8 mouse cellular contexts compared by ENCODE assay signal in the genomic region with DNA sequence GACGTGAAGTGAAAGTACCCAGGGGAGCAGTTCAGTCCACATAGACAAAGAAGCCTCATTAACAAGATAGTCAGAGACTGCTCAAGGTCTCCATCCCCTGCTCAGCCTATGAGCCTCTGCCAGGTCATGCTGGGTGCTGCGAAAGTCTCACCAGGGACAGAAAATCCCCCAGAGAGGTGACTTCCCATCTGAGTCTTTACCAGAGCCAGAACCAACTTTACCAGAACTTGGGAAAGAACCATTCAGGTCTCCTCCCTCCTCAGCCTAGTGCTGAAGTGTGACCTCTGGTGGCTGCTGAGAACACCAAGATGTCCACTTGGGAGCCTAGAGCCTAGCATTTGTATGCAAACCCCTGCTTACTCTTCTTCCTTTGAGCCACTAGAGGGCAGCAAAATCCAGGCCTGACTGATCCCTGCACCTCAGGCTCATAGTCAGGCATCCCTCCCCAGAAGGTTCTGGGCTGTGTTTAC. TPM values are rescaled to one million over a fixed set of nuclear protein-coding genes. Genes with fewer than 3 reads are reported as not detected.
DNase-seq lines count a peak whose midpoint lies in the region; ATAC-seq and TF ChIP-seq lines count a peak whose summit lies in the region.

No protein-coding gene starts in this region.

- H3K9me3 ChIP-seq in ES-Bruce4 (replicated peaks; ENCODE audit: control insufficient read depth, insufficient read depth, low read length, poor library complexity, severe bottlenecking), result no peaks in the 10 kb centered on the region
- H3K9me3 ChIP-seq in forebrain, embryonic 12.5 days, result no peaks in the 10 kb centered on the region
- H3K9me3 ChIP-seq in liver, embryonic 16.5 days (replicated peaks; ENCODE audit: control insufficient read depth, low read length), result no peaks in the 10 kb centered on the region
- H3K9me3 ChIP-seq in neural tube, embryonic 12.5 days, result no peaks in the 10 kb centered on the region

- H3K27ac ChIP-seq in ES-Bruce4 (ENCODE audit: insufficient read depth, low read length), result no peak overlapping the region
- no peak overlapping the region for H3K27ac ChIP-seq in forebrain, embryonic 12.5 days
- H3K27ac ChIP-seq in liver, embryonic 16.5 days (ENCODE audit: low read length), result peak overlapping the region; percentile 51
- no peak overlapping the region for H3K27ac ChIP-seq in neural tube, embryonic 12.5 days
- H3K27ac ChIP-seq in testis, adult 2 months (ENCODE audit: control insufficient read depth, insufficient read depth, low read depth, low read length), result no peak overlapping the region

- H3K36me3 ChIP-seq in ES-Bruce4 (ENCODE audit: control insufficient read depth, insufficient read depth, low read length, poor library complexity, severe bottlenecking), result no peaks in the 10 kb centered on the region
- H3K36me3 ChIP-seq in forebrain, embryonic 12.5 days (replicated peaks), result no peaks in the 10 kb centered on the region
- H3K36me3 ChIP-seq in liver, embryonic 16.5 days (ENCODE audit: control insufficient read depth, insufficient read depth), result no peaks in the 10 kb centered on the region
- H3K36me3 ChIP-seq in neural tube, embryonic 12.5 days, result no peaks in the 10 kb centered on the region
- H3K36me3 ChIP-seq in testis, adult 2 months (ENCODE audit: control insufficient read depth, insufficient read depth, low read length), result no peaks in the 10 kb centered on the region

- H3K9ac ChIP-seq in ES-Bruce4 (ENCODE audit: low read depth, poor library complexity, severe bottlenecking), result no peak overlapping the region
- H3K9ac ChIP-seq in forebrain, embryonic 12.5 days, result no peak overlapping the region
- H3K9ac ChIP-seq in liver, embryonic 16.5 days (ENCODE audit: low read depth, low read length), result peak overlapping the region; percentile 26; the same call in 1 of the 2 replicates
- H3K9ac ChIP-seq in neural tube, embryonic 12.5 days, result no peak overlapping the region

- intact Hi-C loops in heart, postnatal 14 days (cut with DNase I), result loop anchor here (1.0 to 5.0 kb wide), 3 partner anchors 43 to 121 kb away; no protein-coding TSS in a partner anchor

- peak; percentile 53 for ATAC-seq in forebrain, embryonic 12.5 days (ENCODE audit: low FRiP score)
- peak; percentile 88 for ATAC-seq in liver, embryonic 16.5 days (ENCODE audit: low read depth)
- ATAC-seq in neural tube, embryonic 12.5 days (ENCODE audit: low FRiP score, low read depth), result peak; percentile 46

- 22% methylated on average over 2 of the region's 2 CpGs for WGBS in forebrain, embryonic 12.5 days
- WGBS in liver, embryonic 16.5 days (ENCODE audit: insufficient replicate concordance), result 12% methylated on average over 2 of the region's 2 CpGs
- 15% methylated on average over 2 of the region's 2 CpGs for WGBS in neural tube, embryonic 12.5 days

- TF ChIP-seq EP300 in ES-Bruce4 (IDR thresholded peaks at IDR 0.05; ENCODE audit: insufficient read depth, low read depth, low read length), result no peak

- no peaks in the 10 kb centered on the region for H3K4me1 ChIP-seq in ES-Bruce4 (ENCODE audit: control insufficient read depth, insufficient read depth, low read length)
- peaks cover 45% of the 10 kb centered on the region for H3K4me1 ChIP-seq in forebrain, embryonic 12.5 days
- H3K4me1 ChIP-seq in liver, embryonic 16.5 days (ENCODE audit: control insufficient read depth, low read depth, low read length), result peaks cover 10% of the 10 kb centered on the region
- peaks cover 28% of the 10 kb centered on the region for H3K4me1 ChIP-seq in neural tube, embryonic 12.5 days
- peaks cover 6% of the 10 kb centered on the region for H3K4me1 ChIP-seq in testis, adult 2 months (ENCODE audit: control insufficient read depth, insufficient read depth, low read length)

- DNase-seq in c-Kit-positive CD71-positive TER-119-positive erythroid progenitor cells, embryonic 14.5 days (ENCODE audit: low spot score), result peak; percentile 92
- peak; percentile 72 to 81 for DNase-seq in heart, postnatal 14 days
- DNase-seq in kidney, postnatal 4 days, result peak; percentile 73 to 84

- TF ChIP-seq POLR2A in ES-Bruce4 (IDR thresholded peaks at IDR 0.05; ENCODE audit: insufficient read depth, low read length), result no peak
- TF ChIP-seq POLR2A in testis, adult 2 months (IDR thresholded peaks at IDR 0.05; ENCODE audit: control insufficient read depth, low read depth, low read length), result no peak

- H3K4me2 ChIP-seq in forebrain, embryonic 12.5 days, result no peak overlapping the region
- H3K4me2 ChIP-seq in liver, embryonic 16.5 days (ENCODE audit: low read depth, low read length), result no peak overlapping the region
- H3K4me2 ChIP-seq in neural tube, embryonic 12.5 days (replicated peaks), result peak overlapping the region; percentile 0; the same call in 1 of the 2 replicates

- TF ChIP-seq CTCF in ES-Bruce4 (IDR thresholded peaks at IDR 0.05; ENCODE audit: low read depth, low read length), result peak; percentile 94
- TF ChIP-seq CTCF in testis, adult 2 months (IDR thresholded peaks at IDR 0.05; ENCODE audit: control insufficient read depth, insufficient read depth, insufficient replicate concordance, low read depth, low read length), result peak; percentile 72; the same call in 1 of the 2 replicates

- H3K4me3 ChIP-seq in ES-Bruce4 (ENCODE audit: low read depth, low read length), result no peak overlapping the region
- no peak overlapping the region for H3K4me3 ChIP-seq in forebrain, embryonic 12.5 days (replicated peaks)
- H3K4me3 ChIP-seq in liver, embryonic 16.5 days (ENCODE audit: low read depth, low read length), result no peak overlapping the region
- no peak overlapping the region for H3K4me3 ChIP-seq in neural tube, embryonic 12.5 days
- no peak overlapping the region for H3K4me3 ChIP-seq in testis, adult 2 months (ENCODE audit: control insufficient read depth, low read depth, low read length)

- no peaks in the 10 kb centered on the region for H3K27me3 ChIP-seq in ES-Bruce4 (ENCODE audit: control insufficient read depth, insufficient read depth, low read length, poor library complexity, severe bottlenecking)
- peaks cover 5% of the 10 kb centered on the region; the same call in 1 of the 2 replicates for H3K27me3 ChIP-seq in forebrain, embryonic 12.5 days
- H3K27me3 ChIP-seq in liver, embryonic 16.5 days (ENCODE audit: control insufficient read depth, insufficient read depth, low read depth, low read length), result peaks cover 26% of the 10 kb centered on the region
- H3K27me3 ChIP-seq in neural tube, embryonic 12.5 days (replicated peaks), result no peaks in the 10 kb centered on the region
- no peaks in the 10 kb centered on the region for H3K27me3 ChIP-seq in testis, adult 2 months (ENCODE audit: control insufficient read depth, insufficient read depth, low read length)

RNA-seq across cellular contexts. Expression of a gene that starts 15.8 kb away (rescaled TPM):
- polyA plus RNA-seq in ES-Bruce4 (2011; ENCODE audit: insufficient read depth, insufficient read length, low read depth, missing spikeins), result not detected in 2 replicates
- polyA plus RNA-seq in forebrain, embryonic 12.5 days (2016; fragmentation: Nextera tagmentation; extraction: Ambion mirVana), result 0.21 and 1.2 TPM in 2 replicates
- total RNA-seq in heart, postnatal 14 days (2021), result 1 to 10 TPM; 4.1 to 5.6 TPM
- 54.3 and 59.8 TPM in 2 replicates for polyA plus RNA-seq in liver, embryonic 16.5 days (2015; fragmentation: Nextera tagmentation; extraction: Ambion mirVana)
- 0.34 and 1.2 TPM in 2 replicates for polyA plus RNA-seq in neural tube, embryonic 12.5 days (2016; fragmentation: Nextera tagmentation; extraction: Ambion mirVana)
- 0.70 and 1.0 TPM in 2 replicates for polyA plus RNA-seq in testis, adult 2 months (2012; rRNA removed)

RNA-seq across cellular contexts. Expression of a gene that starts 16.6 kb away (rescaled TPM):
- polyA plus RNA-seq in ES-Bruce4 (2011; ENCODE audit: insufficient read depth, insufficient read length, low read depth, missing spikeins), result not detected in 2 replicates
- polyA plus RNA-seq in forebrain, embryonic 12.5 days (2016; fragmentation: Nextera tagmentation; extraction: Ambion mirVana), result 456 and 462 TPM in 2 replicates
- not detected for total RNA-seq in heart, postnatal 14 days (2021)
- 0.11 and 0.13 TPM in 2 replicates for polyA plus RNA-seq in liver, embryonic 16.5 days (2015; fragmentation: Nextera tagmentation; extraction: Ambion mirVana)
- polyA plus RNA-seq in neural tube, embryonic 12.5 days (2016; fragmentation: Nextera tagmentation; extraction: Ambion mirVana), result 396 and 412 TPM in 2 replicates
- polyA plus RNA-seq in testis, adult 2 months (2012; rRNA removed), result 0.57 and 0.65 TPM in 2 replicates

RNA-seq across cellular contexts. Expression of a gene that starts 19.8 kb away (rescaled TPM):
- polyA plus RNA-seq in ES-Bruce4 (2011; ENCODE audit: insufficient read depth, insufficient read length, low read depth, missing spikeins), result 21.5 and 26.6 TPM in 2 replicates
- 46.7 and 51.8 TPM in 2 replicates for polyA plus RNA-seq in forebrain, embryonic 12.5 days (2016; fragmentation: Nextera tagmentation; extraction: Ambion mirVana)
- 10 to 100 TPM; 38.3 to 41.0 TPM for total RNA-seq in heart, postnatal 14 days (2021)
- polyA plus RNA-seq in liver, embryonic 16.5 days (2015; fragmentation: Nextera tagmentation; extraction: Ambion mirVana), result 20.7 and 23.3 TPM in 2 replicates
- 41.2 and 46.3 TPM in 2 replicates for polyA plus RNA-seq in neural tube, embryonic 12.5 days (2016; fragmentation: Nextera tagmentation; extraction: Ambion mirVana)
- 16.7 TPM in 2 replicates for polyA plus RNA-seq in testis, adult 2 months (2012; rRNA removed)

RNA-seq across cellular contexts. Expression of a gene that starts 45.2 kb away (rescaled TPM):
- 11.8 and 13.9 TPM in 2 replicates for polyA plus RNA-seq in ES-Bruce4 (2011; ENCODE audit: insufficient read depth, insufficient read length, low read depth, missing spikeins)
- 29.8 and 30.3 TPM in 2 replicates for polyA plus RNA-seq in forebrain, embryonic 12.5 days (2016; fragmentation: Nextera tagmentation; extraction: Ambion mirVana)
- total RNA-seq in heart, postnatal 14 days (2021), result 10 to 100 TPM; 44.7 to 51.3 TPM
- 7.4 and 8.5 TPM in 2 replicates for polyA plus RNA-seq in liver, embryonic 16.5 days (2015; fragmentation: Nextera tagmentation; extraction: Ambion mirVana)
- polyA plus RNA-seq in neural tube, embryonic 12.5 days (2016; fragmentation: Nextera tagmentation; extraction: Ambion mirVana), result 36.1 and 40.4 TPM in 2 replicates
- 1.6 and 1.7 TPM in 2 replicates for polyA plus RNA-seq in testis, adult 2 months (2012; rRNA removed)

Comparison
In these comparisons a context has a peak if more than half of its experiments do, and no peak if none do; other contexts are left out.
1. RNA of a gene that starts 15.8 kb away (polyA plus RNA-seq): 54.3 to 59.8 TPM in liver, embryonic 16.5 days; 0.21 to 1.2 TPM in forebrain, embryonic 12.5 days, 0.70 to 1.0 TPM in testis, adult 2 months, 0.34 to 1.2 TPM in neural tube, embryonic 12.5 days and not detected in ES-Bruce4; every median in the first group is over 10 times any median in the second.
2. RNA of a gene that starts 16.6 kb away (polyA plus RNA-seq): 456 to 462 TPM in forebrain, embryonic 12.5 days and 396 to 412 TPM in neural tube, embryonic 12.5 days; 0.57 to 0.65 TPM in testis, adult 2 months, not detected in ES-Bruce4 and 0.11 to 0.13 TPM in liver, embryonic 16.5 days; every median in the first group is over 100 times any median in the second.
3. Peak in every context shown above with its lines, with median percentiles within 50 percentile points of each other: DNase-seq and ATAC-seq.